Mouse (Mus musculus): ENCODE results near the gene Cyp2c65.
"Not testable (repeated sequence)": the region's sequence is repeated elsewhere in the genome, so short reads cannot be mapped to it uniquely, and the experiment has no call there.

The Cyp2c65 gene

GRCm38 (mm10) chr19:39060719-39061118 is at the start of gene Cyp2c65:
Gene Cyp2c65, plus strand, starts transcription at chr19:39061015.
- no peak for DNase-seq

DNA sequence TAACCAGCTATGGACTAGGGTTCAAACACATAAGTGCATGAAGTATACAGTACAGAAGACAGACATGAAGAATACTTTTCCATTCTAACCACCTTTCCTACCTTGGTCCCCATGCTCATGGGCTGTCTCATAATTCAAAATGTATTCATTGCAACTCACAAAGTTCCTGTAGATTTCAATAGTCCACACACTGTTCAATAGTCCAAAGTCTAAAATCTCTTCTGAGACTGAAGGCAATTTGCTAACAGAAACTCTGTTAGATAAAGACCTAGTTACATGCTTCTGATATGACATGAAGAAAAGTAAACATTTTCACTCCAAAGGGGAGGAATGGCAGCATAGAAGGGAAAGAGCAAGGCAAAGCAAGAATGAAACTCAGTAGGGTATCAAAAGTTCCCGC is 2.9 kb upstream of the Cyp2c65 start:
- no peak for DNase-seq

- DNase-seq, result not testable (repeated sequence)
Measured at GRCm38 (mm10) chr19:39098779-39099178, 38.0 kb downstream of the Cyp2c65 start.

GRCm38 (mm10) chr19:39113644-39114043 is 52.8 kb downstream of the Cyp2c65 start, which contains the start of gene Cyp2c66:
Gene Cyp2c66, plus strand, starts transcription at chr19:39113898.
- DNase-seq, result no peak
